Mouse (Mus musculus): Measurements from ENCODE around the gene Ifit2. TPM values are rescaled to one million over a fixed set of nuclear protein-coding genes. Genes with fewer than 3 reads are reported as not detected.

The Ifit2 gene
- 10 to 100 TPM; 29.4 to 30.1 TPM for polyA plus RNA-seq (2017; shearing (Covaris generic))

DNA sequence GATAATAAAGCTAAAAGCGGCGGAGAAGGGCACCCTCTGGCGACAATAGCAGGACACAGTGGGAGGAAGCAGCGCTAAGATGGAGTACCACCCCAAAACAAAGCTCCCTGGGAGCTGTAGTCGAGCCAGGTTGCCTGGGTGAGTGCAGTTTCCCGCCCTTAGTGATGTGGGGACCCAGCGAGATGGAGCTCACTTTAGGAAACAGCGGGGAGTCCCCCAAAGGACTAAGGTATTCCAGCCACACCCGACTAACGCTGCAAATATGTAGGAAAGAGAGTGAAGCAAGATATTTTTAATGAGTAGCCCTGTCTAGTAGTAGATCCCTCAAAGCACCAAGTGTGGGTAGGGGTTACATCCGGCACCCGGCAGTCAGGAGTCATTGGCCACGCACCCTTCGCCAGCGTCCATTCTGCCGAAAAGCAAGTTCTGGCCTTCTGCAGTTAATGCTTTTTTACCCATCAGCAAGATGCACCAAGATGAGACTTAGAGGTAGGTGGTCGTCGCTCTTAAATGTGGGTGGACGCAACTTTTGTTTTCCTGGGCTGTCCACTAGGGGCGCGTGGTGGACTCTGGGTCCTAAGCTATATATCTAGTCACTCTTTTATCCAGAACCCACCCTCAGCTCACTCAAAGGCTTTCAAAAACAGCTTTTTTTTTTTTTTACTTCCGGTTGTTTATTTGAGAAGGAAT is at the start of gene Ifit2:
Ifit2 (plus strand) TSS at position 161 of the 690 bp plus-strand sequence.

DNA sequence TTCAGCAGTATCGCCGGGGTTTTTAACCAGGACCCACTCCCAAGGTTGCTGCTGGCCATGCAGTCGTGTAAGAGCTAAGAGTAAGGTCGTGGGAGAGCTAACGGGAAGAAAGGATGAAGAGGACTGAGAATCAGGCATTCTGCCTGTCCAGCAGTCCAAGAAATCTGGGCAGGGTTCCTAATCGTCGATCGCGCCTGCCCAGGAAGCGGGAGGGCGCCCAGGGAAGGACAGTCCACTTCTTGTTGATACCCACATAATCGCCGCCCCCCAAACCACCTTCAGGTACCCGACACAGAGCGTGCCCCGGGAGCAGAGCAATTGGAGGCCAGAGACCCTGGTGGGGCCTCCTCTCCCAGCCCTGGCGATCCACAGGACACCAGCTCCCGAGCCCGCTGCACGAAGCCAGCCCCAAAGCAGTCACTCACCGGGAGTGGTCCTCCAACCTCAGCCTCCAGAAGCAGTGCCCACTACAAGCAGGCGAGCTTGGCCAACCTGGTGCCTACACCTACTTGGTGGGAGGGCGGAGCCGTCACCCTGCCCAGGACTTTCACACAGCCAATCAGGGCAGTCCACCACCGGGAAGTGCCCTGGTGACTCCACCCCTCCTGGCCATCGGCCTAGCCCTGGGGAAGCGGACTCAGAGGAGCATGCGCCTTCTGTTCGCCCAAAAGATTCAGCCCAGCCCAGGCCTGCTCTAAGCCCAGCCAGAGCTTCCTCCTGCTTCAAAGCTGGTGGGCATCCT is 23.4 kb upstream of the Ifit2 start, which contains the start of gene Lipa:
Lipa (minus strand) TSS at position 534 of the 742 bp plus-strand sequence.

DNA sequence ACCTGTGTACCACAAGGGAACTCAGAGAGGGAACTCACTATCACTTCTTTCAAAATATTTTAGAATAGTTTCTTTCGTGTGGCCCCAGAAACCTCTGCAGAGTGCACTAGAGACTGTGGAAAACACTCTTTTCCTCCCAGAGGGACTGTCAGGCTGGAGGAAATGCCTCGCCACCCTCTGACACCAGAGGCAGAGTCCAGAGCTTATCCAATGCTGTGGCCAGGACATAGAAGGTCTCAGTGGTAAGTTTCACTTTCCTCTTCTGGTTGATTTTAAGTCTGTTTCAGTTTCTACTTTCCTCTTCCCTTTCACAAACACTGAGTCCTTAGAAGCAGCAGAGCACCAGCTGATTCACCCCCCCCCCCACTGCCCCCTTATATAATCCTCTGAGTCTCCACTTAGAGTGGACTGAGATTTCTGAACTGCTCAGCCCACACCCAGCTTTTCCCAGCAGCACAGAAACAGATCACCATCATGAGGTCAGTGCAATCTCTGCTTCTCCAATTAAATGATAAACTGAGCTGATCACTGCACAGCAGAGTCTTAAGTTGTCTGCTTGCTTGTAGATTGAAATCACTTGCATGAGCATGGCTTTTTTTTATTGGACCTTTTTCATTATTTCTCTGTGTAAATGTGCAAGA is 32.8 kb downstream of the Ifit2 start, which contains the start of gene Ifit3:
Ifit3 (plus strand) TSS at position 406 of the 641 bp plus-strand sequence.

DNA sequence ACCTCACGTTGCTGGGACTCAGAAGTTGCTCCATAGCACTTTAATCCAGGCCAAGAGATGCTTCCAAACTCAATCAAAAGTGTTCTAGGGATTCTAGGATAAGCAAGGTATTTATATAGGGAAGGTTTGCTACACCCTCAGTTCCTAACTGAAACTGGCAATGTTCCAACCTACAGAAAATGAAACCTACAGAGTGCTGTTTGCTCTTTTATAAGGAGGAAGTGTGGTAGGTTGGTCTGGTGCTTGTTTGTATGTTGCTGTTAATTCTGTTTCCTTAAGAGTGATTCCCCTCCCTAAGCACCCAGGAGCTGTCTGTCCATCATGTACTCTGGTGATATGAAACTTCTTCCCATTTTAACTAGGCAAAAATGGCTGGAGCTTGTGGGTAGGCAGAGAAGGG is 51.4 kb downstream of the Ifit2 start, which contains the start of gene Ifit1bl1:
Ifit1bl1 (minus strand) TSS at position 69 of the 400 bp plus-strand sequence.

DNA sequence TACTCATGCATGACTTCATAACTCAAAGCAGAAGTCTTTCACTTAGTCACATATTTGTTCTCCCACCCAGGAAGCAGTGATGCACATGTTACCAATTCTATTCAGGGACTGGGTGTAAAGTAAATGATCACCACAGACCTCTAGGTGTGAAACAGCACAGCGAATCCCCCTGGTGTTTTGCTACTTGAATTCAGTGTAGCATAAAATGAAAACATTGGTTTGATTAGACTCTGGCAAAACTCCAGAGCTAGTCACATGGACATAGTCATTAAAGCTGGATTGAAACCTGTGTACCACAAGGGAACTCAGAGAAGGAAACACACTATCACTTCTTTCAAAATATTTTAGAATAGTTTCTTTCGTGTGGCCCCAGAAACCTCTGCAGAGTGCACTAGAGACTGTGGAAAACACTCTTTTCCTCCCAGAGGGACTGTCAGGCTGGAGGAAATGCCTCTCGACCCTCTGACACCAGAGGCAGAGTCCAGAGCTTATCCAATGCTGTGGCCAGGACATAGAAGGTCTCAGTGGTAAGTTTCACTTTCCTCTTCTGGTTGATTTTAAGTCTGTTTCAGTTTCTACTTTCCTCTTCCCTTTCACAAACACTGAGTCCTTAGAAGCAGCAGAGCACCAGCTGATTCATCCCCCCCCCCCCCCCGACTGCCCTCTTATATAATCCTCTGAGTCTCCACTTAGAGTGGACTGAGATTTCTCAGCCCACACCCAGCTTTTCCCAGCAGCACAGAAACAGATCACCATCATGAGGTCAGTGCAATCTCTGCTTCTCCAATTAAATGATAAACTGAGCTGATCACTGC is 57.0 kb downstream of the Ifit2 start, which contains the start of gene Ifit3b:
Ifit3b (plus strand) TSS at position 734 of the 815 bp plus-strand sequence.

Other genes with a start within 250 kb of the Ifit2 start
- gene Ch25h, start 75.5 kb upstream of the Ifit2 start, polyA plus RNA-seq (2017; shearing (Covaris generic)) = not detected
- gene Lipa, start 23.2 kb upstream of the Ifit2 start, polyA plus RNA-seq (2017; shearing (Covaris generic)) = 10 to 100 TPM; 67.1 to 72.4 TPM
- gene Ifit3, start 32.8 kb downstream of the Ifit2 start, polyA plus RNA-seq (2017; shearing (Covaris generic)) = 10 to 100 TPM; 45.3 to 54.8 TPM
- gene Ifit1bl1, start 51.3 kb downstream of the Ifit2 start, polyA plus RNA-seq (2017; shearing (Covaris generic)) = 100 to 1,000 TPM in 1 of 2 experiments, 10 to 100 TPM in 1; 70.8 to 124 TPM
- gene Ifit3b, start 57.3 kb downstream of the Ifit2 start, polyA plus RNA-seq (2017; shearing (Covaris generic)) = 10 to 100 TPM in 1 of 2 experiments, 1 to 10 TPM in 1; 6.2 to 13.9 TPM
- 1 to 10 TPM; 1.0 to 1.9 TPM for gene Ifit1bl2, start 90.0 kb downstream of the Ifit2 start, polyA plus RNA-seq (2017; shearing (Covaris generic))
- gene Ifit1, start 90.2 kb downstream of the Ifit2 start, polyA plus RNA-seq (2017; shearing (Covaris generic)) = 10 to 100 TPM; 47.1 to 56.2 TPM
- gene Slc16a12, start 196.6 kb downstream of the Ifit2 start, polyA plus RNA-seq (2017; shearing (Covaris generic)) = not detected